Mouse (Mus musculus) c-Kit-negative CD71-positive TER-119-positive erythroid progenitor cells, embryonic 14.5 days (primary cell): ENCODE data around the gene Arhgef3.

Experiments
- DNase-seq: peaks from one replicate; pipeline ENCODE4 v3.0.0-alpha.2; 2013; ENCODE audit warnings: low read depth, low spot score

The Arhgef3 gene

GRCm38 (mm10) chr14:27108748-27109504, 5.8 kb upstream of the Arhgef3 start:
- DNase-seq = no peak

GRCm38 (mm10) chr14:27115275-27115660, 569 bp downstream of the Arhgef3 start:
- no peak for DNase-seq

- no peak for DNase-seq
These were observed 1.3 kb downstream of the Arhgef3 start for GRCm38 (mm10) chr14:27115991-27116390.

- DNase-seq = no peak
These were observed 2.0 kb downstream of the Arhgef3 start for GRCm38 (mm10) chr14:27116577-27117165.

GRCm38 (mm10) chr14:27118546-27118945, 3.8 kb downstream of the Arhgef3 start:
- no peak for DNase-seq

GRCm38 (mm10) chr14:27122646-27123045, 7.9 kb downstream of the Arhgef3 start:
- no peak for DNase-seq

- no peak for DNase-seq
These were observed 8.8 kb downstream of the Arhgef3 start for GRCm38 (mm10) chr14:27123543-27123942.

- no peak for DNase-seq
These were observed 15.3 kb downstream of the Arhgef3 start for GRCm38 (mm10) chr14:27130031-27130430.

GRCm38 (mm10) chr14:27130676-27131075, 16.0 kb downstream of the Arhgef3 start:
- no peak for DNase-seq

GRCm38 (mm10) chr14:27131521-27131920, 16.8 kb downstream of the Arhgef3 start:
- no peak for DNase-seq

GRCm38 (mm10) chr14:27138891-27139290, 24.2 kb downstream of the Arhgef3 start:
- DNase-seq = no peak

GRCm38 (mm10) chr14:27139968-27140367, 25.3 kb downstream of the Arhgef3 start:
- no peak for DNase-seq

- DNase-seq = no peak
These were observed 26.8 kb downstream of the Arhgef3 start for GRCm38 (mm10) chr14:27141486-27141885.

- no peak for DNase-seq
These were observed 28.0 kb downstream of the Arhgef3 start for GRCm38 (mm10) chr14:27142680-27143079.

GRCm38 (mm10) chr14:27145171-27146045, 30.7 kb downstream of the Arhgef3 start:
- DNase-seq = no peak

GRCm38 (mm10) chr14:27147726-27148125, 33.0 kb downstream of the Arhgef3 start:
- DNase-seq = no peak

GRCm38 (mm10) chr14:27149401-27149800, 34.7 kb downstream of the Arhgef3 start:
- DNase-seq = no peak

GRCm38 (mm10) chr14:27150011-27150640, 35.4 kb downstream of the Arhgef3 start:
- no peak for DNase-seq

- DNase-seq = no peak
These were observed 36.7 kb downstream of the Arhgef3 start for GRCm38 (mm10) chr14:27151432-27151831.

GRCm38 (mm10) chr14:27155088-27155487, 40.4 kb downstream of the Arhgef3 start:
- DNase-seq = no peak

GRCm38 (mm10) chr14:27156032-27156431, 41.3 kb downstream of the Arhgef3 start:
- no peak for DNase-seq

- DNase-seq = no peak
These were observed 43.4 kb downstream of the Arhgef3 start for GRCm38 (mm10) chr14:27158133-27158532.
